Mouse (Mus musculus): Measurements from ENCODE around the gene Gpr19.

Gene Gpr19

GRCm38 (mm10) chr6:134922511-134923195 lies 24.3 kb upstream of the Gpr19 start:
- no peak for DNase-seq

DNA sequence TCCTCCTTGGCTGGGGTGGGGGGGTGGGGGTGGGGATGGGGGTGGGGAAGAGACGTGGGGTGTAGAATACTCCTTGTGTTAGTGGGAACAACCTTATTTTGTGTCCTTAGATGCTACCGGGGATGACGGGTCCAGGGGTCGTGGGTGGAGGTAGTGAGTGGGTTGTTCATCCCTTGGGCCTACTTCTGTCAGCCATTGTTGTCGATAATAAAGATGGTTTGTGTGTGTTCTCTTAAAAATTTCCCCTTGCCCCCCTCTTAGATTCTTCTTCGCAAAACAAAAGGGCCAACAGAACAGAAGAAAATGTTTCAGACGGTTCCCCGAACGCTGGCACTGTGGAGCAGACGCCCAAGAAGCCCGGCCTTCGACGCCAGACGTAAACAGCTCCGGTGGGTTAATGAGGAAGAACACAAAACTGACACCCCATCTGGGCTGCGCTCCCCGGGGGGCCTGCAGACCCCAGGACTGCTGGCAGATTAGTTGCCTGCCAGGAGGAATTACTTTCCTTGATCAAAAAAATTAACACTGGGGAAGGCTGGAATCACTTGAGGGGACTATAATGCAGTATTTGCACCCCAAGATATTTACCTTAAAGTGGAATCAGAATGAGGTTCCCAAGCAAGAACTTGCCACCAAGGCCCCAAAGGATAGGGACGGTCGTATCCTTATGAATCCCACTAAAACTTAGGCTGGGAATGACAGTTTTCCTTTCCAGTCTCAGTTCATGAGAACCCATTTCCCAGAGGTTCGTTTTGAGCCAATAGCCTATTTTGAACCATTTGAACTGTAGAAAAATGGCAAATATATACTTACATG lies 23.5 kb upstream of the Gpr19 start:
- peak in 1 of 2 experiments; percentile 32 for DNase-seq

GRCm38 (mm10) chr6:134921014-134921694 lies 22.8 kb upstream of the Gpr19 start:
- DNase-seq = peak; percentile 59 to 65

DNA sequence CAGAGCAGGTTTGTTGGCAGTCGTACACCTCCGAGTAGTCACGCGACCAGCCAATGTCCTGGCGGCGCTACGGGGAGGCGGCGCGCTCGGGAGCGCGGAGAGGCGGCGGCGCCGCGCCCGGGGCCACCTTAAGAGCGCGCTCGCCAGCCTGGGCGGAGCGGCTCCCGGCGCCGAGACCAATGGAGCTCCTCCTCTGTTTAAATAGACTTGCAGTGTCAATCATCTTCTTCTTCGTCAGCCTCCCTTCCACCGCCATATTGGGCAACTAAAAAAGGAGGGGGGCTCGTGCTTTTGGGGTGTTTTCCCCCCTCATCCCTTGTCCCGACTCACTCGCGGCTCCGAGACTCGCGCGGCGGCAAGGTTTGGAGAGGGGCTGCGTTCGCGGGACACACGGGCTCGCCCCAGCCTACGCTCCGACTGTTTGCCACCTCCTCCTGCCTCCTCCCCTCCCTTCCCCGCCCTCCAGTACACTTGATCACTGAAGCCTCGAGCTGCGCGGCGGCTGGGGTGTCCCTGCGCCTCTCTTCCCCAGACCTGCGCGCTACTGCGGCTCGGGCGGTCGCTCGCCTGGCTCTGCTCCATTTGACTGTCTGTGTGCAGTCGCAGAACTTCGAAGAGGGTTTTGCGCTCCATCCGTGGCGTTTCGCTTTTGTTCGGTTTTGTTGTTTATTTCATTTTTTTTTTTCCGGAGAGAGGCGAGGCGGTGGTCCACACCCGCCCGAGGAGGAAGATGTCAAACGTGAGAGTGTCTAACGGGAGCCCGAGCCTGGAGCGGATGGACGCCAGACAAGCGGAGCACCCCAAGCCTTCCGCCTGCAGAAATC lies 22.0 kb upstream of the Gpr19 start, which contains the start of gene Cdkn1b:
Cdkn1b (plus strand) TSS at position 212 of the 824 bp plus-strand sequence.
- DNase-seq = peak; percentile 92 to 96

GRCm38 (mm10) chr6:134919511-134920189 lies 21.3 kb upstream of the Gpr19 start:
- DNase-seq = no peak

GRCm38 (mm10) chr6:134918769-134919168 lies 20.4 kb upstream of the Gpr19 start:
- DNase-seq = no peak

GRCm38 (mm10) chr6:134917087-134917486 lies 18.7 kb upstream of the Gpr19 start:
- peak; percentile 70 to 80 for DNase-seq

GRCm38 (mm10) chr6:134916641-134917040 lies 18.3 kb upstream of the Gpr19 start:
- DNase-seq = peak; percentile 33 to 35

DNA sequence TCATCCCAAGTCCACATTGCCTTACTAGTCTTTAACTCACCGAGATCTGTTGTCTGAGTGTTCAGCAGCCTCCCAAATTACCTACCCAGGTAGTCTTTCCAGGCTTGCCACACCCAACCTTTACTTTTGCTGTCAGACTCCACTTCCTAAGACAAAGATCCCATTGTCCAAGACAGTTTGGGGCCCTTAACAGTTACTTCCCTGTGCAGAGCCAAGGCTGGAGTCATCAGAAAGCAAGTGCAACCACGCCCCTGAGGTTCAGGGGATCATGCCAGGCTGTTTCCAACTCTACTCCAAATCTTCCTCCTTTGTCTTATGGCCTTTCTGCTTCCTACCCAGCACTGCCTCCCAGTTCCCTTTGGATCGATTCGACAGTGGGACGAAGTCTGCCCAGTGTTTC lies 16.1 kb upstream of the Gpr19 start:
- DNase-seq = no peak

DNA sequence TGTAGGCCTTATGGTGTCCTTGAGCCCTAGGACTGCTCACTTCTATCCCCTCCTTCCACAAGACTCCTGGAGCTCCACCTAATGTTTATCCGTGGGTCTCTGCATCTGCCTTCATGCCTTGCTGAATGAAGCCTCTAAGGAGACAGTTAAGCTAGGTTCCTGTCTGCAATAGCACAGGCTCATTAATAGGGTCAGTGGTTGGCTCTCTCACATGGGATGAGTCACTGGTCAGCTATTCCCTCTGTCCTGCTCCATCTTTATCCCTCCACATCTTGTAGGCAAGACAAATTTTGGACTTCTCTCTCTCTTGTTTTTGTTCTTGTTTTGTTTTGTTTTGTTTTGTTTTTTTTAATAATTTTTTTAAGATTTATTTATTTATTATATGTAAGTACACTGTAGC lies 7.4 kb upstream of the Gpr19 start:
- DNase-seq = no peak

DNA sequence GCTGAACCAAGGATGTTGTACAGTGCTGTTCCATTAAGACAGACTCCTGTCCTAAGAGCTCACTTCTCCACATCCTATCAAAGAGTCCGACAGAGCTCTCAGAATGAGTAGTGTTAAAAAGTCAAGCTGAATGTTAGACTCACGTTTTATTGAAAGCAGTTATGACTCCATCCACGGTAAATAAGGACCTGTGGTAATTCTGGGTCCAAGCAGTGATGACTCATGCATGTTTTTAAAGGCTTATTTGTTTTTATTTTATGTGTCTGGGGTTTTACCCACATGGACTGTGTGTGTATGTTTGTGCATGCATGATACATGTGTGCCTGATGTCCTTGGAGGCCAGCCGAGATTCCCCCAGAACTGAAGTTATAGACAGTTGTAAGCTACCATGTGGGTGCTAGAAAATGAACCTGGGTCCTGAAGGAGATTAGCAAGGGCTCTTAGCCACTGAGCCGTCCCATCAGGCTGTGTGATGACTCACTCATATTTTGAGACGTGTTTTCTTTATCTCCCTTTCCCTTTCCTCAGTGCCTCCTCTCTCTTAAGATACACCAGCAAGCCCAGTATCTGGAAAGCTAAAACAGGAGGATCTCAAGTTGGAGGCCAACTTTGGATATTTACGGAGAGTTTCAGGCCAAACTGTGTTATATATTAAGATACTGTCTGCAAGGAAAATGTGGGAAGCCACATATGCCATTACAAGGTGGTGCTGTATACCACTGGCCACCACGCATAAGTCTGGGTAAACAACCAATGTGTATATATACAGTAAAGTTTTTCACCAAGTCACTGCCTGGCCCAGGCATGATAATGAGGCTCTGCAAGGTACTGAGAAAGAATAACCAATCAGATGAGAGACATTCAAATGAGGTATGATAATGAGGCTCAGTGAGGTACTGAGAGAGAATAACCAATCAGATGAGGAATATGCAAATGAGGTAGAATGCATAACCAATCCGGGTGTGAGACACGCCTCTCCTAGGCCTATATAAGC lies 5.8 kb upstream of the Gpr19 start:
- DNase-seq = no peak

- no peak for DNase-seq
These were observed 5.0 kb upstream of the Gpr19 start for GRCm38 (mm10) chr6:134903368-134903767.

DNA sequence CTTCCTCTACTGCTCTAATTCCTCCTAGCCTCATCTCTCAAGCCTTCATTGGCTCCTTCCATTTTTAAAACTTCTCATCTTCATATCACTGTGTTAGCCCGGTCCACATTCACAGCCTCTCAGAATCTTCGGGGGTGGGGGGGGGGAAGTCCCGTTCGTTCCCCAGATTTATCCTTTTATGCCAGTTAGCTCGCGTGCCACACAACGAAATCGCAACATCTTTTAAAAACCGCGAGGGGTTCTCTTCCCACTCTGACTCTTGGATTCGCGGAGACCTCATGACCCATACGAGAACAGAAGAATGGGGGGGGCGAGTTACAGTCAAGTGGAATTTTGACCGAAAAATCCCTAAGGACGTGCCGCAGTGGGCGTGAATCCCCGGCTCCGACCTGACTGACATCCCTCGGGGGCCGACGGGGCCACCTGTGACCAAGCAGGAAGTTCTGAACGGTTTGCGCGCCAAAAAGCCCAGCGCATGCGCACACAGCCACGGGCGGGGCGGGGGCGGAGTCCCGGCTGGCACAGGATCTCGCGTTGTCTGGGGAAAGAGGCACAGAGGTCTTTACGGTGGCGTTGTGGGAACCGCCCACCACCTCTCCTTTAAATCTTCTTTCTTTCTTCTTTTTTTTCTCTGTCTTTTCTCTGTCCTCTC lies 809 bp downstream of the Gpr19 start:
- DNase-seq = peak; percentile 97 to 98

GRCm38 (mm10) chr6:134896570-134897436 lies 1.6 kb downstream of the Gpr19 start:
- peak in 1 of 2 experiments; percentile 15 for DNase-seq

GRCm38 (mm10) chr6:134890436-134890835 lies 7.9 kb downstream of the Gpr19 start:
- no peak for DNase-seq

- DNase-seq = no peak
These were observed 8.6 kb downstream of the Gpr19 start for GRCm38 (mm10) chr6:134889763-134890162.

DNA sequence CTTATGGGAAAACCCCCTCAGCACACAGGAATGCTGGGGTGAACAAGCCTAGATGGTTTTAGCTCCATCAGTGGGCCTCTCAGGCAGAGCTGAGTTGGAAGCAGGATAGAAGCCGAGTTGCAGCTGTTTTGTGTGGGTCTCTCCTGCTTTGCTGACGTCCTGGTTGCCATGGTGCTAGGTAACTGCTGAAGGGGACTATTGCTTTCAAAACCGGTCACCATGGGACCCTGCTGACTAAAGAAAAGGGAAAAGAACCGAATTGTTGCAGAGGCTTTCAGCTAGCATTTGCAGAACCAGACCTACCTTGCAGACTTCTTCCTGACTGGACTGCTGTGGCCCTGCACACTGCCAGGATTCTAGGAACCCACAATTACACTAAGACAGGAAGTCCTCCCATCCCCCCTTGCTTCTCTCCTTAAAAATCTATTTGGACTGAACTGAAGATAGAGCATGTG lies 9.8 kb downstream of the Gpr19 start:
- no peak for DNase-seq

- peak in 1 of 2 experiments; percentile 12 for DNase-seq
These were observed 10.5 kb downstream of the Gpr19 start for GRCm38 (mm10) chr6:134887711-134888449.

Measured in lung, postnatal 4 days (tissue).